Mouse (Mus musculus) E14TG2a.4 (cell line): ENCODE measurements around the gene Gm20518.
A peak's percentile ranks its signal among the peaks of the same experiment; 100 is the strongest.

Experiments
- H3K27me3 ChIP-seq: 2 replicates; pipeline ENCODE4 v1.6.1; 2014; ENCODE audit warnings: low read length, control low read depth; ENCODE audit not compliant: insufficient read depth
- H3K36me3 ChIP-seq: 2 replicates; pipeline ENCODE4 v1.6.1; 2014; ENCODE audit warnings: low read length, control low read depth; ENCODE audit not compliant: insufficient read depth
- H3K4me1 ChIP-seq: replicated peaks from 2 replicates; pipeline ENCODE4 v1.6.1; 2014; ENCODE audit warnings: low read depth, low read length, control low read depth
- H3K4me3 ChIP-seq: replicated peaks from 2 replicates; pipeline ENCODE4 v1.5.1; 2014; ENCODE audit warnings: mild to moderate bottlenecking, low read length
- H3K9me3 ChIP-seq: 2 replicates; pipeline ENCODE4 v1.6.1; 2014; ENCODE audit warnings: low read length, control low read depth
- CTCF ChIP-seq: conservative IDR thresholded peaks from 2 replicates; pipeline ENCODE4 v1.5.1; 2014; ENCODE audit warnings: low read length
- NANOG ChIP-seq: IDR thresholded peaks from 2 replicates; pipeline ENCODE4 v1.6.1; 2014; ENCODE audit warnings: borderline replicate concordance, low read length, mixed read lengths
- POU5F1 ChIP-seq: IDR thresholded peaks from 2 replicates; pipeline ENCODE4 v1.6.1; 2014; ENCODE audit warnings: low read length, borderline replicate concordance

Gene Gm20518

DNA sequence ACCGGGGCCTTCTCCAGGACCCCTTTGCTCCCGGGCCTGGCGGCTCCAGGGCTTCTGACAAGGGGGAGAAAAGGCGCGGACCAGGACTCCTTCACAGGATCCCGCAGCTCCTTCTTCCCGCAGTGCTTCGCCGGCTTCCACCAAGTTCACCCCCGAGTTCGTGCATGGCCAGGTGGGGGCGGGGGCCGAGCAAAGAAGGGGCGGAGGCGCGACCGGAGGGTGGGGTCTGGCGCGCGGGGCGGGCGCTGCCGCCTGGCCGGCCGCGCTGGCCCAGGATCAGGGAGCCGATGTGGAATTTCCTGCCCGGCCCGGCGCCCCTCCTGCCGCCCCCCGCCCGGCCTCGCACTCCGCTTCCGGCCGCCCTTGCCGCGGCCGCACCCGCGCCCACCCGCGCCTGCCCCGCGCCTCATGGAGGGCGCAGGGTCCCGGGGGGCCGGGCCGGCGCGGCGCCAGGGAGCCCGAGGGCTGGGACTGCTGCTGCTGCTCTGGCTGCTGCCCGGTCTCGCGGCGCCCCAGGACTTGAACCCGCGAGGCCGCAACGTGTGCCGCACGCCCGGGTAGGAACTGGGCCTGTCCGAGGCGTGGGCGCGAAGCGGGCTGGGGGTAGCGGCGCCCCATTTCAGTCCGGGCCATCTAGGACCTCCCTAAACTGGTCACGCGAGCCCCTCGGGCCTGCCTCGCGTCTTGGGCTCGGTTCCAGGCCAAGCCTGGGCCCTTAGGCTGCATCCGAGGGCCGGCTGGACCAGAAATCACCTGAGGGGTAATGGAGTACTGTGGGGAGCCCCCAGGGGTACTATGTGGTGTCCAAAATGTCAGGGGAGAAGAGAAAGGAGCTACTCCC is 94.3 kb downstream of the Gm20518 start, which contains the start of gene Scarf2:
TSS of gene Scarf2 (plus strand) at position 312 of the 841 bp plus-strand sequence.
- peaks cover 5% of the 10 kb centered on the region; the same call in 1 of the 2 replicates for H3K9me3 ChIP-seq
- peaks cover 32% of the 10 kb centered on the region for H3K4me1 ChIP-seq
- no peak for TF ChIP-seq CTCF
- peaks cover 7% of the 10 kb centered on the region for H3K36me3 ChIP-seq
- H3K27me3 ChIP-seq: peaks cover 85% of the 10 kb centered on the region
- peak within 1 kb of the TSS; percentile 70 for H3K4me3 ChIP-seq

DNA sequence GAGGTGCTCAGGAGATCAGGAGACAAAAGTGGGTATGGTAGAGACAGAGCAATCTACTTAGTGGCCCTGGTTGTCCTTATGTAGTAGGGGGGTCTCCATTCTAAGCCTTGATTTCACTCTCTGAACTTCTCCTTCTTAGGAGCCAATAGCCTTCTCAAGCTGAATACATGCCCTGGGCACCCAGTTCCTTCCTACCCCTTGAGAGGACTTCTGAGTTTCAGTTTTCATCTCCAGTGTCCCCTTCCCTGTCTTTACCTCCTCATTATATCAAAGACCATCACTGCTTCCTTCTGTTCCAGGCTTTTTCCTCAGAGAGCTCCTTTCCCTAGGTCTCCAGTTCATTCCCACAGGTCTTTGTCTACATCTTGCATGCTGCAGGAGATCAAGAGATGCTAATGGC is 95.0 kb downstream of the Gm20518 start:
- peaks cover 28% of the 10 kb centered on the region for H3K4me1 ChIP-seq
- no peak for TF ChIP-seq POU5F1
- TF ChIP-seq CTCF: no peak
- no peak for TF ChIP-seq NANOG

DNA sequence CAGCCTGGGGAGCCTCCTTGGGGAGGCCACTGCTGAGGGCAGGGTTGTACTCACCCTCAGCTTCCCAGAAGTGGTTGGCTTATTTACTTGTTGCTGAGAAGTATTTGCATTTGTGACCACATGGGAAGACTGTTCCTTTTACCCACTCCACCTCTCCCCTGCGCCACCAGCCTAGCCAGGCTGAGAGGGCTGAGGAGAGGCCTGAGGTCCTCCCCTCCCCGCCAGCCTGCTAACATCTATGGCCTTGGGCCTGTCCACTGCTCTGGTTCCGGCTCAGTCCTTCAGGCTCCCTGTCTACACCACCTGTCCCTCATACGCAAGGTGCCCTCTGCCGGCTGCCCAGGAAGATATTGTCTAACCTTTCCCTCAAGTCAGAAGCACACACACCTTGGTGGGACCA is 95.8 kb downstream of the Gm20518 start:
- Histone ChIP-seq H3K36me3 (peaks cover 22% of the 10 kb centered on the region), H3K4me3 (no peak overlapping the region), H3K4me1 (peaks cover 22% of the 10 kb centered on the region), H3K9me3 (peaks cover 5% of the 10 kb centered on the region; the same call in 1 of the 2 replicates), H3K27me3 (peaks cover 70% of the 10 kb centered on the region)
- TF ChIP-seq CTCF: no peak
- TF ChIP-seq POU5F1: no peak
- no peak for TF ChIP-seq NANOG

More for the DNA sequence above, 95.0 kb downstream of the Gm20518 start:
- Histone ChIP-seq H3K36me3 (peaks cover 13% of the 10 kb centered on the region), H3K27me3 (peaks cover 79% of the 10 kb centered on the region), H3K9me3 (peaks cover 5% of the 10 kb centered on the region; the same call in 1 of the 2 replicates), H3K4me3 (peak overlapping the region; percentile 70)

DNA sequence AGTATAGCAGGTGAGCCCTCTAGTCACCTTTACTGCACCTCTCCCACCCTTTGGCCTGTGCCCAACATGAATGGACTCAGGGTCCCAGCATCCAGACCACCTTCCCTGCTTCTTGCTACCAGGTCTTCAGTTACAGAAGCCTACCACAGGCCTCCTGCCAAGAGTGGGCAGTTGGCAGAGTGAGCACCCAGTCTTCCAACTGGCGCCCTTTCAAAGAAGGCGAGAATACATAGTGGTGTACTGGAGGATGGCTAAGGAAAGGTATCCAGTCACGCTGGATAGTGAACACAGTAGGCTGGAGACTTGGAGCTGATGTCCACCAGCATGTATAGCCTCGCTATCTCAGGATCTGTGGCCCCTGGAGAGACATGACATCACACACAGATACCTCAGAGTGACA is 97.4 kb downstream of the Gm20518 start:
- Histone ChIP-seq H3K4me3 (no peak overlapping the region), H3K4me1 (peaks cover 19% of the 10 kb centered on the region)
- TF ChIP-seq CTCF: no peak
- TF ChIP-seq POU5F1: no peak
- TF ChIP-seq NANOG: no peak

DNA sequence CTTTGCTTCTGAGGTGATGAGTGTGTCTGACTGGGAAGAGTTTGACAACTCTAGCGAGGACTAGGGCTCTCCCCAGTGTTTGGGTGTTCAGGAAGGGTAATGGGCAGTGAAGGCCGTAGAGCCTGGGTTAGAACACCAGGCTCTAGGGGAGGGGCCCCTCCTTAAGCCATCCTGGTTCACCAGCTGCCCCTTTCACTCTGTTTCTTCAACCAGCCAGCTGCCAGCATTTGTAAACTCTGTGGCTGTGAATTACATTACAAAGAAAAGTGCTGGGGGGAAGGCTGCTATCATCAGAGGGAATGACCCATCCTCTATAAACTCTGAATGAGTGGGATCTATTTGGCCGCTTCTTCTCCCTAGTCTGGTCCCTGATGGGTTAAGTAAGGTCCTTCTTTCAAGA is 98.7 kb downstream of the Gm20518 start:
- Histone ChIP-seq H3K4me3 (no peak overlapping the region), H3K4me1 (peaks cover 8% of the 10 kb centered on the region), H3K27me3 (peaks cover 42% of the 10 kb centered on the region), H3K36me3 (peaks cover 47% of the 10 kb centered on the region), H3K9me3 (no peaks in the 10 kb centered on the region)
- TF ChIP-seq POU5F1: no peak
- no peak for TF ChIP-seq NANOG
- no peak for TF ChIP-seq CTCF

More for the DNA sequence above, 97.4 kb downstream of the Gm20518 start:
- peaks cover 3% of the 10 kb centered on the region; the same call in 1 of the 2 replicates for H3K9me3 ChIP-seq
- H3K36me3 ChIP-seq: peaks cover 36% of the 10 kb centered on the region
- peaks cover 55% of the 10 kb centered on the region for H3K27me3 ChIP-seq

DNA sequence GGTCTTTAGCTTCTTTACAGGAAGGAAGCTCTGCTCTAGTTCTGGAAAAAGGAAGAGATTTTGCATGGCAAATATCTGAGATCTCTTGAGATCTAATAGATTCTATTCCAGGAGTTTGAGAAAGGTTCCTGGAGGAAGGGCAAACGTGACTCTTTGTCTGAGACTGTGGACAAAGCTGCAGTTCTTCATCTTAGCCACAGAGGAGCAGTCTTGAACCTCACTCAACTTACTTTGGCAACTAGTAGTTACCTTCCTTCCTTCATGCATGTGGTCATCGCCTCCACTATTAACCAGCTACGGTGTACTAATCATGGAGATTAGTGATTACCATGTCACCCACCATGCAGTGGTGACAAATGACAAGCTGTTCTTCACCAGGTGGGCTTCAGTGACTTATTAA is 106.1 kb downstream of the Gm20518 start:
- Histone ChIP-seq H3K4me3 (no peak overlapping the region), H3K9me3 (no peaks in the 10 kb centered on the region), H3K4me1 (no peaks in the 10 kb centered on the region), H3K36me3 (peaks cover 80% of the 10 kb centered on the region), H3K27me3 (no peaks in the 10 kb centered on the region)
- TF ChIP-seq CTCF (no peak), NANOG (no peak), POU5F1 (no peak)
